Mouse (Mus musculus): ENCODE measurements around the gene Gm21969.

DNA sequence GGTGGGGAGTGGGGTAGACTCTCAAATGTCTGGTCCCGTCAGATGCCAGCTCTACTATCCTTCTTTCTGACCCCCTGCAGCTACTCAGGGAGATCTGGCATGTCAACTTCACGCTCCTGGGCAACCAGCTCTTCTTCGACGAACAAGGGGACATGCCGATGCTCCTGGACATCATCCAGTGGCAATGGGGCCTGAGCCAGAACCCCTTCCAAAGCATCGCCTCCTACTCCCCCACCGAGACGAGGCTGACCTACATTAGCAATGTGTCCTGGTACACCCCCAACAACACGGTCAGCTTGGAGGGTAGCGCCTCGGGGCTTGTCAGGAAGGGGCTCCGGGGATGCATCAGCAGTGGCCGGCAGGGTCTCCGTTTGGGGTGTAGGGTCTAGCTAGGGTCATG is 58.9 kb downstream of the Gm21969 start:
- TF ChIP-seq ZC3H11A (IDR thresholded peaks at IDR 0.05; ENCODE audit: borderline replicate concordance, low read depth, low read length): no peak
- TF ChIP-seq MAFK (IDR thresholded peaks at IDR 0.05; ENCODE audit: insufficient read depth, low read depth, low read length): no peak
- no peak for TF ChIP-seq HCFC1 (IDR thresholded peaks at IDR 0.05; ENCODE audit: borderline replicate concordance, insufficient read depth, low read length)
- TF ChIP-seq CHD2 (IDR thresholded peaks at IDR 0.05; ENCODE audit: low read depth, low read length): no peak
